Mouse (Mus musculus): ENCODE measurements at regions not wholly inside any gene's neighbourhood (a gene's known extent, or its start where the extent isn't known, plus 50 kb on each side); places are given as distances from the start of the nearest gene placed in this dataset.

GRCm38 (mm10) chr8:91853336-91853735 is 51.5 kb upstream of the Irx3 start:
- TF ChIP-seq EP300 (IDR thresholded peaks at IDR 0.05) (no peak), CTCF (IDR thresholded peaks at IDR 0.05) (no peak)

Data from lung, postnatal 0 days (tissue).